Mouse (Mus musculus) neural tube, embryonic 11.5 days (tissue): ENCODE results near the gene Ctsw. TPM values are rescaled to one million over a fixed set of nuclear protein-coding genes. Genes with fewer than 3 reads are reported as not detected.

Source experiments
- ATAC-seq: fragments of 200-750 bp; cut with Nextera tagmentation; 2 replicates; pipeline ENCODE4 v1.8.0; 2017; ENCODE audit warnings: moderate number of reproducible peaks, mild to moderate bottlenecking, moderate TSS enrichment, moderate library complexity; ENCODE audit not compliant: insufficient read depth, low FRiP score, low TSS enrichment
- DNase-seq: peaks from one replicate; pipeline ENCODE4 v3.0.0-alpha.2; 2015; ENCODE audit warnings: low spot score
- H3K27ac ChIP-seq: fragments of 300-500 bp; sonication (generic); 2 replicates; pipeline ENCODE4 v1.5.1; 2014; ENCODE audit warnings: low read depth, mild to moderate bottlenecking, low read length
- H3K27me3 ChIP-seq: fragments of 300-500 bp; sonication (generic); 2 replicates; pipeline ENCODE4 v1.6.1; 2014; ENCODE audit warnings: mild to moderate bottlenecking, low read length, mixed read lengths; ENCODE audit not compliant: control insufficient read depth, insufficient read depth
- H3K36me3 ChIP-seq: fragments of 300-500 bp; sonication (generic); 2 replicates; pipeline ENCODE4 v1.6.1; 2014; ENCODE audit warnings: mild to moderate bottlenecking, low read length, moderate library complexity, mixed read lengths; ENCODE audit not compliant: control insufficient read depth, insufficient read depth
- H3K4me1 ChIP-seq: fragments of 300-500 bp; sonication (generic); 2 replicates; pipeline ENCODE4 v1.6.1; 2014; ENCODE audit warnings: low read length, mixed read lengths; ENCODE audit not compliant: control insufficient read depth, insufficient read depth
- H3K4me2 ChIP-seq: fragments of 300-500 bp; sonication (generic); 2 replicates; pipeline ENCODE4 v1.6.1; 2014; ENCODE audit warnings: low read depth, mild to moderate bottlenecking, moderate library complexity
- H3K4me3 ChIP-seq: fragments of 300-500 bp; sonication (generic); 2 replicates; pipeline ENCODE4 v1.5.1; 2014; ENCODE audit warnings: low read depth, low read length
- H3K9ac ChIP-seq: fragments of 300-500 bp; sonication (generic); 2 replicates; pipeline ENCODE4 v1.6.1; 2014; ENCODE audit warnings: mild to moderate bottlenecking, low read length
- H3K9me3 ChIP-seq: fragments of 300-500 bp; sonication (generic); 2 replicates; pipeline ENCODE4 v1.6.1; 2016; ENCODE audit warnings: low read length; ENCODE audit not compliant: control insufficient read depth
- WGBS: fragments of 180-500 bp; shearing (Covaris S2); extraction: QIAGEN DNeasy Blood & Tissue Kit; methylation state at CpG from one replicate; pipeline ENCODE4 v1.1.7; 2014; 5-methylcytosine and 5-hydroxymethylcytosine counted together
- polyA plus RNA-seq: library from polyadenylated mRNA; unstranded; fragments of >200 nt; fragmentation: Nextera tagmentation; extraction: Ambion mirVana; gene quantifications from 2 replicates; pipeline ENCODE4 v1.2.1, GENCODE M21; 2014

Ctsw gene
- polyA plus RNA-seq, 1 experiment from 2014 or later = 1.7 TPM

DNA sequence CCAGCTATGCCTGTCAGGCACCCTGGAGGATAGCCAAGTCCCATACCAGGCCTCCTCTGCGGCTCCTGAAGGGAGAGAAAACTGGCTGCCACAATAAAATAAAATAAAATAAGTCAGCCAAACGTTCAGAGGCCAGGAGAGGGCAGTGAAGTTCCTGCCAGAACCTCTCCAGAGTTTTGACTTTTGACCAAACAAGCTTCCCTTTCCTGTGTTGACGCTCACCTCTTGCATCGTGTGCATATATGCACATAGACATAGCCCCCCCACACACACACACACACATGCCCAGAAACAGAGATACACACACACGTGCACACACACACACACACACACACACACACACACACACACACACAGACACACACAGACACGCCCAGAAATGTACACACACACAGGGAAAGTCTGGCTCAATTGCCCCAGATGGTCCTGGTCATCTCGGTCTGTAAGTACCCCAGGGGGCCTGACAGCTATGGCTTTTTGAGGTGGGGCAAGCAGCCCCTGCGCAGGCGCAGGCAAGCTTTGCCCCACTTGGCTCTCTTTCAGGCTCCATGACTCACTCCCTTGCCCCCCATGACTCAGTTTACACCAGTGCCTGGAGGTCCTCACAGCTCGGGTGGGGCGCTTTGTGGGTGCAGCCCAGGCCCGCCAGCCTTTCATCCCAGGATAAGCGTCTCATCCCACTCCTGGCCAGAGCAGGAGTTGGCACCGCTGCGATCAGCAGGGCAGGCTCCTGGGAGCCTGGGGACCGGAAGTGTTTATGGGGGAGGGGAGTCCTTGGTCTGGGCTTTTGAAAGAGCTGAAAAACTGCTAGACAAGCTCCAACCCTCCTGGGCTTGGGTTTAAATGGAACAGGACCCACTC, 35.1 kb downstream of the Ctsw start:
- Histone ChIP-seq H3K27ac (no peak overlapping the region), H3K9me3 (no peaks in the 10 kb centered on the region), H3K4me2 (peak overlapping the region; percentile 33), H3K27me3 (no peaks in the 10 kb centered on the region), H3K4me1 (no peaks in the 10 kb centered on the region; the same call in 1 of the 2 replicates), H3K4me3 (peak overlapping the region; percentile 15; the same call in 1 of the 2 replicates), H3K9ac (peak overlapping the region; percentile 26), H3K36me3 (no peaks in the 10 kb centered on the region)
- ATAC-seq = no peak
- DNase-seq = peak; percentile 47
- 13% methylated on average over 16 of the region's 16 CpGs for WGBS

DNA sequence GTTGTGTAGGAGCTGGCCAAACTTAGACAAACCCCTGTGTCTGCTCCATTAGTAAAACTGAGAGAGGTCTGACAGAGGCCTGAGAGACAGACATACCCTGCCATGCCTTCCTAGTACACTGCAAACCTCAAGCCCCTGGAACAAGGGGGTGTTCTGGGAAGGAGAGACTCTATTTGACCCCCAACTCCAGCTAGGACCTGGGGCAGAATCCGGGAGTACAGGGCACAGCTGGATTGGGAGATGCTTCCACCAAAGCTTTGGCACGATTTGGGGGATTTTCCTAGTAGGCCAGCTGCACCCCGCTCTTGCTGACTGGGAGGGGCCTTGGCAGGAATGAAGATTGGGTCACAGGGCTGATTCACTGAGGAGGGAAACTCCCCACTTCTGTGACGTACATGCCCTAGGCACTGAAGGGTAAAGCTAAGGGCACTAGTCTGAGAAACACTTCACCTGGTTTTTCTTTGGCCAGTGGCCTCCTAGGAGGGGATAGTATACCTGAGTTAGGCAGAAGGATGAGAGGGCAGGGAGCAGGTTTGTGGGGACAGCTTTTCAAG, 36.3 kb downstream of the Ctsw start:
- Histone ChIP-seq H3K9me3 (no peaks in the 10 kb centered on the region), H3K4me1 (no peaks in the 10 kb centered on the region; the same call in 1 of the 2 replicates), H3K4me2 (no peak overlapping the region), H3K27ac (no peak overlapping the region), H3K27me3 (no peaks in the 10 kb centered on the region), H3K4me3 (no peak overlapping the region), H3K9ac (no peak overlapping the region), H3K36me3 (peaks cover 1% of the 10 kb centered on the region)
- no peak for ATAC-seq
- 86% methylated on average over 4 of the region's 4 CpGs for WGBS
- no peak for DNase-seq

DNA sequence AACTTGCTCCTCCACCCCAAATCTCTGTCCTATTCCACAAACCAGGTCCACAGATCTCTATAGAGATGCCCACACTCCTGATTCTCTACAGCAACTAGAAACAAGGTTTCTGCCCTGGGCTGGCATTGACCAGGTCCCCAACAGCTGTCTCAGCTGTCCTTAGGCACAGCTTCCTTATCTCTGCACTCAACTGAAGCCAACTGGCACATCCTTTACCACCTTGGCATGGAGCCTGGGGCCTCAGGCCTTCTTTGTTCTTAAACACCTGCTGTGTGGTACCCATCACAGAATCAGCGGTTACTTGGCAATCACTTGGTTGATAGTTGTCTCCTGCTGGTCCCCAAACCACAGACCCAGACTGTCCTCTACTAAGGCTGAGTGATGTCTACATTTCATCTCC, 37.9 kb downstream of the Ctsw start:
- Histone ChIP-seq H3K9ac (no peak overlapping the region), H3K4me2 (no peak overlapping the region), H3K36me3 (peaks cover 8% of the 10 kb centered on the region), H3K27me3 (no peaks in the 10 kb centered on the region), H3K4me3 (no peak overlapping the region), H3K9me3 (no peaks in the 10 kb centered on the region), H3K4me1 (peaks cover 7% of the 10 kb centered on the region), H3K27ac (no peak overlapping the region)
- WGBS = 94% methylated on average over 1 of the region's 1 CpGs
- DNase-seq (no peak), ATAC-seq (no peak)

GRCm38 (mm10) chr19:5429806-5430205, 38.5 kb downstream of the Ctsw start:
- Histone ChIP-seq H3K4me3 (no peak overlapping the region), H3K27me3 (no peaks in the 10 kb centered on the region), H3K27ac (no peak overlapping the region), H3K36me3 (peaks cover 8% of the 10 kb centered on the region), H3K4me2 (no peak overlapping the region), H3K4me1 (peaks cover 7% of the 10 kb centered on the region), H3K9ac (no peak overlapping the region), H3K9me3 (no peaks in the 10 kb centered on the region)
- DNase-seq (no peak), ATAC-seq (no peak)
- WGBS = 75% methylated on average over 8 of the region's 8 CpGs

DNA sequence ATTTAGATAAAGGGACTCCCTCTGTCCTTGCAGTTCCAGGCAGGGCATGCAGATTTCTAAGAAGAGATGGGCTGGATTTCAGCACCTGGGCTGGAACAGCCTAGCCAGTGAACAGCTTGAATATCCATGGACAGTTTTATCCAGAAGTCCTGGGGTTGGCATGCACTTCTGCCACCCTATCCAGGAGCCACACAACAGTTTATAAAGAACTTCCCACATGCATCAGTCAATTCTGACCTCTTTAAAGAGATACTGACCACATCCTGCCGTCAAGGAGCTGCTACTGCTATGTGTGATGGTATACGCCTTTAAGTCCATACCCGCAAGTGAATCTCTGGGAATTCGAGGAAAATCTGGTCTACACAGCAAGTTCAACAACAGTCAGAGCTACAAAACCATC, 39.1 kb downstream of the Ctsw start:
- ATAC-seq = no peak
- Histone ChIP-seq H3K4me3 (no peak overlapping the region), H3K9me3 (no peaks in the 10 kb centered on the region), H3K27ac (no peak overlapping the region), H3K9ac (no peak overlapping the region), H3K36me3 (peaks cover 8% of the 10 kb centered on the region), H3K4me1 (peaks cover 7% of the 10 kb centered on the region), H3K27me3 (no peaks in the 10 kb centered on the region), H3K4me2 (no peak overlapping the region)
- WGBS = 86% methylated on average over 4 of the region's 4 CpGs
- DNase-seq = no peak

- ATAC-seq (no peak), DNase-seq (peak; percentile 25)
- WGBS = 89% methylated on average over 2 of the region's 2 CpGs
- H3K9me3 ChIP-seq = no peaks in the 10 kb centered on the region
- no peak overlapping the region for H3K4me2 ChIP-seq
- H3K27ac ChIP-seq = no peak overlapping the region
- H3K9ac ChIP-seq = no peak overlapping the region
- H3K36me3 ChIP-seq = peaks cover 9% of the 10 kb centered on the region
- no peak overlapping the region for H3K4me3 ChIP-seq
- H3K27me3 ChIP-seq = no peaks in the 10 kb centered on the region
- peaks cover 17% of the 10 kb centered on the region for H3K4me1 ChIP-seq
Observed at GRCm38 (mm10) chr19:5428083-5428482, 40.2 kb downstream of the Ctsw start.

DNA sequence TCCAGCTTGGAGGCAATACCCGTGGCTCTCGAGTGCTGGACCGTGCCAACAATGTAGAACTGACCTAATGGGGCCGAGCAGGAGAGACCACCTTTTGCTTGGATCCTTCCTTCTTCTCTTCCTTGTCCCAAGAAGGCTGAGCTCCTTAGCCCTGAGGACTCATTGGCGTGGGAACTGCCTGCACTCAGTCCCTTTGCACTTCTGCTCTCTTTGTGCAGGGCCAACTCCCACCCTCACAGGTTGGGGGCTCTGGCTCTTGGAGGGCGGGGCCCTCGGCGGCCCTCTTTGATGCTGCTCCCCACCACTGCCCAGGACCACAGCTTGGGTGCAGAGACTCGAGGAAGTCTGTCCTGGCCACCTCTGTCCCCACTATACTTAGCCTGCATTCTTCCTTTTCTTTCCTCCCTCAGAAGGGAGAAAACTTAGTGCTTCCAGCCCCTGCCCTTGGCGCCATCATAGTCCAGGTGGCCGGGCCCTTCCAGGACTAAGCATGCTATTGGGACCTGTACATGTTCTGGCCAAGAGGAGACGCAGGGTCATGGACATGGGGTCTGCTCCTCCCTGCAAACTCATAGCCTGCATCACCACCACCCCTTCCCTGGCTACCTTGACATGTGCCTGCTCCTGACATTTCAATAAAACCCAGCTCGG, 41.5 kb downstream of the Ctsw start:
- DNase-seq = no peak

GRCm38 (mm10) chr19:5425906-5426565, 42.3 kb downstream of the Ctsw start:
- H3K27me3 ChIP-seq = no peaks in the 10 kb centered on the region
- H3K9me3 ChIP-seq = no peaks in the 10 kb centered on the region
- peaks cover 17% of the 10 kb centered on the region for H3K4me1 ChIP-seq
- H3K4me3 ChIP-seq = peak overlapping the region; percentile 64
- no peak for ATAC-seq
- no peak overlapping the region for H3K27ac ChIP-seq
- H3K9ac ChIP-seq = peak overlapping the region; percentile 75
- H3K36me3 ChIP-seq = peaks cover 10% of the 10 kb centered on the region
- WGBS = 86% methylated on average over 18 of the region's 18 CpGs
- no peak for DNase-seq
- H3K4me2 ChIP-seq = peak overlapping the region; percentile 75

More for the DNA sequence above, 41.5 kb downstream of the Ctsw start:
- 89% methylated on average over 13 of the region's 13 CpGs for WGBS
- H3K27ac ChIP-seq = no peak overlapping the region
- H3K9ac ChIP-seq = no peak overlapping the region
- no peak for ATAC-seq
- no peaks in the 10 kb centered on the region for H3K9me3 ChIP-seq
- H3K4me2 ChIP-seq = no peak overlapping the region
- H3K27me3 ChIP-seq = no peaks in the 10 kb centered on the region
- no peak overlapping the region for H3K4me3 ChIP-seq
- H3K36me3 ChIP-seq = peaks cover 10% of the 10 kb centered on the region
- H3K4me1 ChIP-seq = peaks cover 17% of the 10 kb centered on the region
